Mouse (Mus musculus) forebrain, embryonic 15.5 days (tissue): Measurements from ENCODE around the gene Tssk1. TPM values are rescaled to one million over a fixed set of nuclear protein-coding genes. Genes with fewer than 3 reads are reported as not detected.

ENCODE experiments used
- polyA plus RNA-seq: library from polyadenylated mRNA; unstranded; fragments of >200 nt; fragmentation: Nextera tagmentation; extraction: Ambion mirVana; gene quantifications from 2 replicates; pipeline ENCODE4 v1.2.1, GENCODE M21; 2015

The Tssk1 gene
- polyA plus RNA-seq, 1 experiment from 2014 or later, result 0.09 TPM

Other genes starting within 250 kb of the Tssk1 start
- 6.6 and 8.3 TPM in 2 replicates for gene Ccdc74a, start 247.8 kb upstream of the Tssk1 start, polyA plus RNA-seq
- gene Med15, start 161.3 kb upstream of the Tssk1 start, polyA plus RNA-seq, result 44.9 and 48.2 TPM in 2 replicates
- gene Klhl22, start 134.6 kb upstream of the Tssk1 start, polyA plus RNA-seq, result 69.7 and 72.1 TPM in 2 replicates
- gene Scarf2, start 96.9 kb upstream of the Tssk1 start, polyA plus RNA-seq, result 1.3 TPM in 2 replicates
- gene B830017H08Rik, start 61.1 kb upstream of the Tssk1 start, polyA plus RNA-seq, result 0.93 and 1.3 TPM in 2 replicates
- gene Car15, start 55.9 kb upstream of the Tssk1 start, polyA plus RNA-seq, result 4.8 and 5.7 TPM in 2 replicates
- 0.23 and 0.67 TPM in 2 replicates for gene Gm20518, start 2.6 kb upstream of the Tssk1 start, polyA plus RNA-seq
- 99.8 and 99.9 TPM in 2 replicates for gene Dgcr2, start 4.3 kb downstream of the Tssk1 start, polyA plus RNA-seq
- gene Tssk2, start 4.4 kb downstream of the Tssk1 start, polyA plus RNA-seq, result not detected in 2 replicates
- 53.5 and 58.1 TPM in 2 replicates for gene Ess2, start 17.1 kb downstream of the Tssk1 start, polyA plus RNA-seq
- 0.19 TPM in 1 of 2 replicates, not detected in the other for gene Gsc2, start 20.8 kb downstream of the Tssk1 start, polyA plus RNA-seq
- gene Slc25a1, start 34.0 kb downstream of the Tssk1 start, polyA plus RNA-seq, result 139 and 145 TPM in 2 replicates
- not detected in 2 replicates for gene Vpreb2, start 86.2 kb downstream of the Tssk1 start, polyA plus RNA-seq
- 167 and 169 TPM in 2 replicates for gene Dgcr6, start 158.6 kb downstream of the Tssk1 start, polyA plus RNA-seq
- 2.9 and 3.7 TPM in 2 replicates for gene Prodh, start 196.0 kb downstream of the Tssk1 start, polyA plus RNA-seq
- 18.1 and 21.9 TPM in 2 replicates for gene Rtn4r, start 233.4 kb downstream of the Tssk1 start, polyA plus RNA-seq